Mouse (Mus musculus) hindbrain, embryonic 10.5 days (tissue): ENCODE measurements around the gene Rab1b. TPM values are rescaled to one million over a fixed set of nuclear protein-coding genes. Genes with fewer than 3 reads are reported as not detected.
"Not testable (repeated sequence)": the region's sequence is repeated elsewhere in the genome, so short reads cannot be mapped to it uniquely, and the experiment has no call there.

Source experiments
- DNase-seq: peaks from one replicate; pipeline ENCODE4 v3.0.0-alpha.2; 2017; ENCODE audit warnings: low spot score
- H3K27ac ChIP-seq: fragments of 300-500 bp; sonication (generic); 2 replicates; pipeline ENCODE4 v1.5.1; 2016; ENCODE audit warnings: mild to moderate bottlenecking, moderate library complexity
- H3K27me3 ChIP-seq: fragments of 300-500 bp; sonication (generic); 2 replicates; pipeline ENCODE4 v1.6.1; 2016; ENCODE audit warnings: mild to moderate bottlenecking; ENCODE audit not compliant: poor library complexity, insufficient read depth, severe bottlenecking
- H3K36me3 ChIP-seq: fragments of 300-500 bp; sonication (generic); 2 replicates; pipeline ENCODE4 v1.6.1; 2016; ENCODE audit warnings: mild to moderate bottlenecking, moderate library complexity
- H3K4me1 ChIP-seq: fragments of 300-500 bp; sonication (generic); replicated peaks from 2 replicates; pipeline ENCODE4 v1.6.1; 2016; ENCODE audit warnings: mild to moderate bottlenecking
- H3K4me3 ChIP-seq: fragments of 300-500 bp; sonication (generic); 2 replicates; pipeline ENCODE4 v1.5.1; 2016; ENCODE audit warnings: mild to moderate bottlenecking, moderate library complexity
- H3K9me3 ChIP-seq: fragments of 300-500 bp; sonication (generic); 2 replicates; pipeline ENCODE4 v1.6.1; 2016; ENCODE audit warnings: mild to moderate bottlenecking, moderate library complexity
- WGBS: fragments of 180-500 bp; shearing (Covaris S2); methylation state at CpG from one replicate; pipeline ENCODE4 v1.1.7; 2016; 5-methylcytosine and 5-hydroxymethylcytosine counted together
- polyA plus RNA-seq: library from polyadenylated mRNA; unstranded; fragments of >200 nt; fragmentation: Nextera tagmentation; extraction: Ambion mirVana; gene quantifications from 2 replicates; pipeline ENCODE4 v1.2.1, GENCODE M21; 2016

The Rab1b gene
- polyA plus RNA-seq, 1 experiment from 2014 or later: 303 TPM

DNA sequence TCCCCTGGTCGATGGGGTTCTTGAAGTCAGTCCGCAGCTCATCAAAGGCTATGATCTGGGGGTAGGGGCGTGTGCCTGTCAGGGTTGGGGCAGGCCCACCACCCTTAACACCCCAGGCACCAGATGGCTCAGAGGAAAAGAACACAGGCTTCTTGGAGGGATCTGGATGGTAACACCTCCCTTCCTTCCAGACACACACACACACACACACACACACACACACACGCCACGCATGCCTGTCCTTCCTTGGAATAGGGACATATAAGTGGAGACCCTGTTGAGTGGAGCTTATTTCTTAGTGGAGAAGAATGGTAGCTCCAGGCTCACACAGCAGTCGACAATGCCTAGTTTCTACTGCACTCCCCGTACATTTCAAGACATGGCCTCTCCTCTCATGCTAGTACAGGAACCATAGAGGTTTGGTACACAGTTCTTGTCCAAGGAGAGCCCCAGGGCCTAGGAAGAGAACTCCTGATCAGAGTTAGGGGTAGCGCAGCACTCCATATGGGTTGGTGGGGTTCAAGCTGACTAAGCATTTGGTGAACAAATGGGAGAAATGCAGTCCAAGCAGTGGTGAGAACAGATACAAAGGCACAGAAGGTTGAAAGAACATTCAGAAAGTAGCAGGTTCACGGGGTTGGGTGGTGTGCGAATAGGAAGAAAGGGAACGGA, 12.0 kb downstream of the Rab1b start:
- peaks cover 45% of the 10 kb centered on the region for H3K36me3 ChIP-seq
- WGBS: 37% methylated on average over 11 of the region's 11 CpGs
- peak overlapping the region; percentile 71 for H3K4me3 ChIP-seq
- peak overlapping the region; percentile 94 for H3K27ac ChIP-seq
- peaks cover 9% of the 10 kb centered on the region; the same call in 1 of the 2 replicates for H3K27me3 ChIP-seq
- no peaks in the 10 kb centered on the region for H3K9me3 ChIP-seq
- DNase-seq: peak; percentile 30
- H3K4me1 ChIP-seq: peaks cover 67% of the 10 kb centered on the region

DNA sequence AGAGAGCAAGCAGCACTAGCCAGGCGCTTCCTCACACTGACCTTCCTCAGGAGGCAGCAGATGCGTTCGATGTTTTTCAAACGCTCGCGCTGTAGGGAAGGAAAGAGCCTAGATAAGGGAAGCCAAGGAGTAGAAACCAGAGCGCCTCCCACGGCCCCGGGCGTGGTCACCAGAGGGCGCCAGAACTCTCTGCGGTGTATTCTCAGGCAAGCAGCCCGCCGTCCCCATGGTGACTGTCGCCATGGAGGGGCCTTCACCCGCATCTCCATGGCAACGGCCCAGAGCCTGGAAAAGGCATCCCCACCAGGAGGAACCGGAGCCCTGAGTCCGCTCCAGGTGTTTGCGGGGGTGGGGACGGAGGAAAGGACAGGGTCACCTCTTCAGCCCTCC, 12.6 kb downstream of the Rab1b start:
- WGBS: under 1% methylated on average over 21 of the region's 21 CpGs
- peaks cover 44% of the 10 kb centered on the region for H3K36me3 ChIP-seq
- DNase-seq: peak; percentile 98
- 0 out of 2 replicates have a peak, but pooled peaks cover 4% of the 10 kb centered on the region for H3K27me3 ChIP-seq
- H3K27ac ChIP-seq: peak overlapping the region; percentile 94; the same call in 1 of the 2 replicates
- peak overlapping the region; percentile 71 for H3K4me3 ChIP-seq
- no peaks in the 10 kb centered on the region for H3K9me3 ChIP-seq
- H3K4me1 ChIP-seq: peaks cover 66% of the 10 kb centered on the region

DNA sequence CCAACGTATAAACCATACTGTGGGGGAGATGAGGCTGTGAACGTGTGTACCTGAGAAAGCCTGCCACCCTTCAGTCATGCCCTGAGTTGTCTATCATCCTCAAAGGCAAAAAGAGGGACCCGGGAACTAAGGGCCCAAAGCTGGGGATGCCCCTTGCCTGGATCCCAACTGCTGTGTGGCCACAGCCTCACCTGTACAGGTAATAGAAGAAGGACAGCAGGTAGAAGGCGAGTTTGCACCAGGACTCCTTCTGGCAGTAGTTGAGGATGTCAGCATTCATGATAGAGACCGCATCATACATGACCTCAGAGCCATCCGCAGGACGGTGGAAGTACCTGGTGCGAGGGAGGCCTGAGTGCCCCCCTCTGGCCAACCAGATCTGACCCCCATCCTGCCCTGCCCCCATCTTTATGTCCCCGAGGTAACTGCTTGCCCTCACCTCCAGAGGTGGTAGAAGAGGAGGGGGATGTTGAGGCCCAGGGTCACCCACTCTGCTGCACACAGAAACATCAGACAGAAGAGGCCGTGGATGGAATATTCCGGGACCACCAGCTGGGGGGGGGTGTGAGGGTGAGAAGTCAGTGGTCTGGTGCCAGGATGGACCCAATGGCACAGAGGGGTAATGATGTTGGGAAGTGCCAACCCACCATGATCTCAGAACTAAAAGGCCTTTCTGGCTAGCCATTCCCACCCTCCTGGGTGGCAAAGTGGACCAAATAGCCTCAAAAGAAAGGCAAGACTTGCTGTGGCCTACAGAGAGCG, 13.2 kb downstream of the Rab1b start:
- Histone ChIP-seq H3K36me3 (peaks cover 43% of the 10 kb centered on the region), H3K27ac (no peak overlapping the region), H3K4me3 (peak overlapping the region; percentile 71), H3K4me1 (peaks cover 66% of the 10 kb centered on the region), H3K27me3 (0 out of 2 replicates have a peak, but pooled peaks cover 4% of the 10 kb centered on the region), H3K9me3 (no peaks in the 10 kb centered on the region)
- DNase-seq: no peak
- 74% methylated on average over 12 of the region's 12 CpGs for WGBS

DNA sequence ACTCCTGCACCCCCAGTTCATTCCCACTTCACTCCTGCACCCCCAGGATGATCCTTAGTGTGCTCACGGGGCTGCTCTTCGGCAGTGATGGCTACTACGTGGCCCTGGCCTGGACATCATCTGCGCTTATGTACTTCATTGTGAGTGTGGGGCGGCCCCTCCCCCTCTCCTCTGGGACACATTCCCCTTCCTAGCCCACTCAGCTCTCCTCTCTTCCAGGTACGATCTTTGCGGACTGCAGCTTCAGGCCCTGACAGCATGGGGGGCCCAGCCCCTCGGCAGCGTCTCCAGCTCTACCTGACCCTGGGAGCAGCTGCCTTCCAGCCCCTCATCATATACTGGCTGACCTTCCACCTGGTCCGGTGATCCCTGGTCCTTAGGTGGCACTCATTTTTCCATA, 14.8 kb downstream of the Rab1b start:
- WGBS: 92% methylated on average over 10 of the region's 10 CpGs

DNA sequence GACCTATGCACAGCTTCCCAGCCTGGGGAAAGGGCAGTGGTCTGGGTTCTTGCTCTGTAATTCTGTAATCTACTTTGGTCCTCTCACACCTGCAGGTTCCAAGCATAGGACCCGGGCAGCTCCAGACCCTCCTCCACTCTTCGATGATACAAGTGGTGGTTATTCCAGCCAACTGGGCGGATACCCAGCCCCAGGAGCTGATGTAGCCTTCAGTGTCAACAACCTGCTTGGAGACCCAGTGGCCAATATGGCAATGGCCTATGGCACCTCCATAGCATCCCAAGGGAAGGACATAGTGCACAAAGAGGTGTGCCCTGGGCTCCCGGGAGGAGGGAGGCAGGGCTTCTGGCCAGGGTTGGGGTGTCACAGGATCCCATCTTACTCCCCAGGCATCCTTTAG, 17.5 kb downstream of the Rab1b start:
- WGBS: 93% methylated on average over 4 of the region's 4 CpGs
- H3K4me3 ChIP-seq: peak overlapping the region; percentile 84

More for the DNA sequence above, 14.8 kb downstream of the Rab1b start:
- Histone ChIP-seq H3K27me3 (0 out of 2 replicates have a peak, but pooled peaks cover 1% of the 10 kb centered on the region), H3K9me3 (no peaks in the 10 kb centered on the region), H3K27ac (no peak overlapping the region), H3K36me3 (peaks cover 43% of the 10 kb centered on the region), H3K4me1 (peaks cover 61% of the 10 kb centered on the region), H3K4me3 (no peak overlapping the region)
- DNase-seq: no peak

DNA sequence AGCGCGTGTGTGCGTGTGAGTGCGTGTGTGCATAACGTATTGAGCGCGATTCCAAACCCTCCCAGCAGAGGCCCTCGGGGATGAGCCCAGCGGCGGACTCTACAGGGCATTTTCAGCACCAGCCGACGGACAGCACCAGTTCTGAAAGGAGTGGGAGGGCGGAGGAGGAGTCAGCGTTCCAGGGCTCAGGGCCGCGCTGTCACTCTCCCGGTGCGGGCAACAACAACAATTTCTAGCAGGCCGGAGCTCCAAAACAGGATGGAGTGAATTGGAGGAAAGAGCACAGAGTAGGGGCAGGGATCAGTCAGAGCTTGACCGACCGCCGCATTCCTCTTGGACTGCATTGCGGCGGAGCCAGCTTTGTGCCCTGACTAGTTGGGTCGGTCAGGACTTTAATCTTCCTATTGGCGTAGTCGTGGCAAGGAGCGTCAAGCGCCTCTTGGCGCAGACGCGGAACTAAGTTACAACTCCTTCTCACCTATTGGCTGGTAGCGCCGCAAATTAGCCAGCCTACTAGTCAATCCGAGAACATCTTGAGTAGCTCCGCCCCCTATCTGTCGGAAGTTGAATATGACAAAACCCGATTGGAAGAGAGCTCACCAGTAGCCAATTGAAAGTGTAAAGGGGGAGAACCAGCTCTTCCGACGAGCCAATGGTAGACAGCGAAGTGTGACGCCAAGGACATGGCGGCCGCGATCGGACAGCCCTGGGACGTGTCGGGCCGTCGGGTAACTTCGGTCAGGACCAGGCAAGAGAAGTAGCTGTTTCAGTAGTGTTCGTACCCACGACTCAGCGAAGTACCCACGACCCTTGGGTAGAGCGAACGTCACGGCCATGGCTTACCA, 18.8 kb downstream of the Rab1b start, which contains the start of gene Yif1a:
TSS of gene Yif1a (plus strand) at position 655 of the 845 bp plus-strand sequence.
- under 1% methylated on average over 58 of the region's 58 CpGs for WGBS
- peak; percentile 93 for DNase-seq
- Histone ChIP-seq H3K36me3 (peaks cover 38% of the 10 kb centered on the region), H3K27ac (peak within 1 kb of the TSS; percentile 84), H3K27me3 (peaks cover 35% of the 10 kb centered on the region), H3K4me1 (peaks cover 36% of the 10 kb centered on the region), H3K4me3 (peak within 1 kb of the TSS; percentile 84), H3K9me3 (no peaks in the 10 kb centered on the region)

More for the DNA sequence above, 17.5 kb downstream of the Rab1b start:
- Histone ChIP-seq H3K27ac (0 out of 2 replicates have a peak overlapping the region, but pooled peaks have one; percentile 84), H3K27me3 (peaks cover 23% of the 10 kb centered on the region), H3K4me1 (peaks cover 47% of the 10 kb centered on the region), H3K36me3 (peaks cover 43% of the 10 kb centered on the region), H3K9me3 (no peaks in the 10 kb centered on the region)
- DNase-seq: no peak

DNA sequence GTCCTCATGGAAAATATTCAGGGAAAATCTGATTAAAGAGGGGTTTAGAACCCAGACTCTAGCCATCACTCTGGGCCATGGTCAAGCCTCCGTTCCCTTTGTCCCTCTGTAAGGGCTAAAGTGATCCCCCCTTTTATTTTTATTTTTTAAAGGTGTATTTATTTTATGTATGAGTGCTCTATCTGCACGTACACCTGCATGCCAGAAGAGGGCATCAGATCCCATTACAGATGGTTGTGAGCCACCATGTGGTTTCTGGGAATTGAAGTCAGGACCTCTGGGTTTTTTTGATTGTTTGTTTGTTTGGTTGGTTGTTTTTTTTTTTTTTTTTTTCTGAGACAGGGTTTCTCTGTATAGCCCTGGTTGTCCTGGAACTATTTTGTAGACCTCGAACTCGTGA, 20.3 kb downstream of the Rab1b start:
- H3K9me3 ChIP-seq, H3K27ac ChIP-seq, H3K4me3 ChIP-seq, DNase-seq: not testable (repeated sequence)
- Histone ChIP-seq H3K4me1 (peaks cover 36% of the 10 kb centered on the region), H3K27me3 (peaks cover 51% of the 10 kb centered on the region), H3K36me3 (peaks cover 22% of the 10 kb centered on the region)
- 58% methylated on average over 4 of the region's 4 CpGs for WGBS

DNA sequence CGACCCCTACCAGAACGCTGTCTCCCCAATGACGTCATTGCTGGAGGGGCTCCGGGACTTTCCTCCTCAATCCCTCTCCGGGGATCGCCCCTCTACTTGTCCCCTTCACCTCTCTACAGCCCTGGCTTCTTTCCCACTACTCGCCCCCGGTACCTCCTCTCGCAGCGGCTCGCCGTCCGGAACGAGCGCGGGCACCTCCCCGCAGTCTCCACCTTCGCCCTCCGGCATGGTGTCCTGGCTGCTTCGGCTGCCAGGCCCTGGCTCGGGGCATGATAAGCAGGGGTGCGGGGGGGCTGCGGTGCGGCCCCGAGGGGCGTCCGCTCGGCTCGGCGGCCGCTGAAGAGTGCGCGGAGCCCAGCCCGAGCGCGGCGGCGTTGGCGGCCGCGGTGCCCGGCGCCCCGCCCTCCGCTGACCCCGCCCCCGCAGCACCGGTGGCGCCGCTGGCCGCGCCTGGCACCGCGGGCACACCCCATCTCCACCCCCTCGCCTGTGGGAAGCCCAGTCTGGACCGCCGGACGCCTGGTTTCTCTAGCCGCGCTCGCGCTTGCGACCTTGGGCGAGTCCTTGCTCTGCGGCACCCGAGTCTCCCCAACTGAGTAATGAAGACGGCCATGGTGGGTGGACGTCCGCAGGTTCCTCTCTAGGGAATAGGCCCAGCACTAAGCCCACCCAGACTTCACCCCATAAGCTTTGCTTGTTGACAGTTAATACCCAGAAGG, 21.6 kb downstream of the Rab1b start, which contains the start of gene Tmem151a:
TSS of gene Tmem151a (minus strand) at position 387 of the 719 bp plus-strand sequence.
- WGBS: under 1% methylated on average over 69 of the region's 69 CpGs
- DNase-seq: no peak
- peaks cover 63% of the 10 kb centered on the region for H3K27me3 ChIP-seq
- H3K4me3 ChIP-seq: peak within 1 kb of the TSS; percentile 57
- H3K9me3 ChIP-seq: no peaks in the 10 kb centered on the region
- peaks cover 10% of the 10 kb centered on the region for H3K36me3 ChIP-seq
- H3K4me1 ChIP-seq: peaks cover 36% of the 10 kb centered on the region
- peak within 1 kb of the TSS; percentile 30; the same call in 1 of the 2 replicates for H3K27ac ChIP-seq

DNA sequence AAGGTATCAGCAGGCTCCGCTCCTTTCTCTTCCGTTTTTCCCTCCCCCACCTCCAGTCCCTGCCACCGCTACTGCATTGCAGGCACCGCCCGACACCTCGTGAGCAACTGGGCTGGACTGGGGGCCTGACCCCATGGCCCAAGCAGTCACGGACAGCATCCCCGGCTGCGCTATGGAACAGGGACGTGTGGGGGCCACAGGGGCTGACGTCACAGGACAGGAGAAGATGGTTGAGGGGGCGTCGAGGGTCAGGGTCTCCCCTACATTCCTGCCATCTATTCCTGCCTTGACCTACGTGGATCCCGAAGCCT, 22.1 kb downstream of the Rab1b start:
- peaks cover 36% of the 10 kb centered on the region for H3K4me1 ChIP-seq
- DNase-seq: no peak
- H3K27me3 ChIP-seq: peaks cover 68% of the 10 kb centered on the region
- H3K4me3 ChIP-seq: peak overlapping the region; percentile 57
- peaks cover 5% of the 10 kb centered on the region; the same call in 1 of the 2 replicates for H3K36me3 ChIP-seq
- no peaks in the 10 kb centered on the region for H3K9me3 ChIP-seq
- no peak overlapping the region; the same call in 1 of the 2 replicates for H3K27ac ChIP-seq
- WGBS: 6% methylated on average over 15 of the region's 15 CpGs

DNA sequence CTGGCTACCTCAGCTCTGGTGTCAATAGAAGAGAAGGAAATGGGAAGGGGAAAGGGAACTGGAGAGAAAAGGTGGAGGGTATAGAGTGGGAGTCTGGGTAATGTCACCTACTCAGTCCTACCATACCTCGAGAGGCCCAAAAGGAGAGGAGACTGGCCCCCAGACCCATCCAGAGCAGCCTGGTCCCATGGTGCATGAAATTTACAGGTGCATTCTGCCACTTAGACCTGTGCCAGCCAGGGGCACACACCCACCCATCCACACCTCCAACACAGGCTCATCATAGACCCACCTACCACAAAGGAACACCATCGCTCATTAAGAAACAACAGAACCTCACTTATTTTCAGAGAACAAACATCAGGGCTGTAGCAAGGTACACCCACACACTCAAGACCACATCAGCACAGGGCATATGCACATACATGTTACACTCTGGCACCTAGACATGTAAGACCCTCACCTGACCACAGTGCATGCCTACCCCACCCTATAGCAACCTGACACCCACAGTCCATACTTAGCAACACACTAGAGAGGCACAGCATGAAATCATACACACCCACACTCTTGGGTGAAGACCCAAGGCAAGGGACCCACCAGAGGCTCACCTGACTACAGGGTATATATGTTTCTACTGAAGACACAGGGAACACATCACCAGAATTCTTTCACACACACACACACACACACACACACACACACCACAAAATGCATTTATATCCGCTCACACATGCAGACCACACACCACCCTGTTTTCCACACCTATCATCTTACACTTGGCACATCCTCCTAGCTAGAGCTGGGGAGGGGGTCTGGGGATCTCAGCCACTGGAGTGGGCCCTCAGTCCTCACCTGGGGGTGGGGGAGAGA, 22.7 kb downstream of the Rab1b start:
- Histone ChIP-seq H3K9me3 (no peaks in the 10 kb centered on the region), H3K27me3 (peaks cover 70% of the 10 kb centered on the region), H3K36me3 (no peaks in the 10 kb centered on the region), H3K4me1 (peaks cover 30% of the 10 kb centered on the region), H3K27ac (no peak overlapping the region), H3K4me3 (peak overlapping the region; percentile 57)
- no peak for DNase-seq
- 77% methylated on average over 3 of the region's 3 CpGs for WGBS

DNA sequence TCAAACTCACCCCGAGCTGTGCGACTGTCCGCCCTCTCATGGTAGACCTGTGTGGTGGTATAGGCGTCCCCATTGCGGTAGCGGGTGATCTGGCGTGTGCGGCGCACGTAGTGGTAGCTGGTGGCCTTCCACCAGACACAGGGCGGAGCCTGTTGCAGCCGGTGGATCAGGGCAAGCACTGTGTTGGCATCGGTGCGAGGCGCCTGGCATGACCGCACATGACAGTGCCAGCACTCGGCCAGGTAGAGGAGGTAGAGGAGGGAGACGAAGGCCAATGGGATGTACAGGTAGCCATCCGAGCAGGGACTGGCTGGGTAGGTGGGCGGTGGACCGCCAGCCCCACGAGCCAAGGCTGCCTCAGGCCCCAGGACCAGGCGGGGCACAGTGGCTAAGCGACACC, 24.3 kb downstream of the Rab1b start:
- H3K9me3 ChIP-seq: no peaks in the 10 kb centered on the region
- H3K4me1 ChIP-seq: peaks cover 18% of the 10 kb centered on the region
- H3K36me3 ChIP-seq: no peaks in the 10 kb centered on the region
- no peak overlapping the region for H3K4me3 ChIP-seq
- H3K27me3 ChIP-seq: peaks cover 70% of the 10 kb centered on the region
- DNase-seq: no peak
- H3K27ac ChIP-seq: no peak overlapping the region
- 65% methylated on average over 24 of the region's 24 CpGs for WGBS
